Mouse (Mus musculus) heart, embryonic 14.5 days (tissue): ENCODE data around the gene Tpm3-rs7. TPM values are rescaled to one million over a fixed set of nuclear protein-coding genes. Genes with fewer than 3 reads are reported as not detected.
"Not testable (repeated sequence)": the region's sequence is repeated elsewhere in the genome, so short reads cannot be mapped to it uniquely, and the experiment has no call there.

Experiments used
- ATAC-seq: fragments of 200-750 bp; cut with Nextera tagmentation; 2 replicates; pipeline ENCODE4 v1.8.0; 2017; ENCODE audit warnings: low read depth, moderate TSS enrichment; ENCODE audit not compliant: insufficient number of reproducible peaks, insufficient read depth, low FRiP score
- H3K27ac ChIP-seq, 2 experiments: fragments of 200-500 bp in 1 of 2; fragments of 300-500 bp in 1 of 2; sonication (generic) in 1 of 2; replicated peaks in 1 of 2; 2 replicates each; pipeline ENCODE4 v1.5.1; 2012 to 2014; ENCODE audit warnings: low read depth in 2 of 2, low read length in 2 of 2, control low read depth in 1 of 2, mild to moderate bottlenecking in 1 of 2, mixed read lengths in 1 of 2; ENCODE audit not compliant: control insufficient read depth in 1 of 2, insufficient read depth in 1 of 2
- H3K27me3 ChIP-seq: fragments of 300-500 bp; sonication (generic); 2 replicates; pipeline ENCODE4 v1.6.1; 2014; ENCODE audit warnings: mild to moderate bottlenecking, low read length, control low read depth; ENCODE audit not compliant: control insufficient read depth, insufficient read depth
- H3K36me3 ChIP-seq: fragments of 300-500 bp; sonication (generic); 2 replicates; pipeline ENCODE4 v1.6.1; 2014; ENCODE audit warnings: mild to moderate bottlenecking, control low read depth, low read length, mixed read lengths; ENCODE audit not compliant: control insufficient read depth, insufficient read depth
- H3K4me1 ChIP-seq, 2 experiments: fragments of 200-500 bp in 1 of 2; fragments of 300-500 bp in 1 of 2; sonication (generic) in 1 of 2; 2 replicates each; pipeline ENCODE4 v1.6.1; 2012 to 2014; ENCODE audit warnings: low read length in 2 of 2, control low read depth in 1 of 2, mixed read lengths in 1 of 2; ENCODE audit not compliant: control insufficient read depth in 2 of 2, insufficient read depth in 2 of 2
- H3K4me2 ChIP-seq: fragments of 300-500 bp; sonication (generic); 2 replicates; pipeline ENCODE4 v1.6.1; 2014; ENCODE audit warnings: mild to moderate bottlenecking, low read length
- H3K4me3 ChIP-seq, 2 experiments: fragments of 200-500 bp in 1 of 2; fragments of 300-500 bp in 1 of 2; sonication (generic) in 1 of 2; 2 replicates each; pipeline ENCODE4 v1.5.1; 2012 to 2014; ENCODE audit warnings: low read length in 2 of 2, mild to moderate bottlenecking in 2 of 2, control low read depth in 1 of 2, low read depth in 1 of 2, moderate library complexity in 1 of 2; ENCODE audit not compliant: control insufficient read depth in 1 of 2, insufficient read depth in 1 of 2
- H3K9ac ChIP-seq: fragments of 300-500 bp; sonication (generic); 2 replicates; pipeline ENCODE4 v1.6.1; 2014; ENCODE audit warnings: mild to moderate bottlenecking, low read length
- H3K9me3 ChIP-seq: fragments of 300-500 bp; sonication (generic); 2 replicates; pipeline ENCODE4 v1.6.1; 2016; ENCODE audit warnings: low read length, control low read depth; ENCODE audit not compliant: control insufficient read depth
- WGBS: fragments of 180-500 bp; shearing (Covaris S2); extraction: QIAGEN DNeasy Blood & Tissue Kit; methylation state at CpG from one replicate; pipeline ENCODE4 v1.1.7; 2014; 5-methylcytosine and 5-hydroxymethylcytosine counted together
- polyA plus RNA-seq: library from polyadenylated mRNA; unstranded; fragments of >200 nt; fragmentation: Nextera tagmentation; extraction: Ambion mirVana; gene quantifications from 2 replicates; pipeline ENCODE4 v1.2.1, GENCODE M21; 2014

Gene Tpm3-rs7
- polyA plus RNA-seq, result 2.8 and 3.7 TPM in 2 replicates

- not testable (repeated sequence) for H3K4me2 ChIP-seq, H3K4me1 ChIP-seq
- 90% methylated on average over 16 of the region's 16 CpGs for WGBS
Measured at GRCm38 (mm10) chr14:113314499-113314898, at the start of gene Tpm3-rs7. TSS of gene Tpm3-rs7 (plus strand) at chr14:113314608.

GRCm38 (mm10) chr14:113317023-113317422, 2.6 kb downstream of the Tpm3-rs7 start:
- 55% methylated on average over 1 of the region's 1 CpGs for WGBS
- no peaks in the 10 kb centered on the region for H3K36me3 ChIP-seq
- H3K4me2 ChIP-seq, result no peak overlapping the region
- H3K9ac ChIP-seq, result no peak overlapping the region
- no peaks in the 10 kb centered on the region for H3K4me1 ChIP-seq
- no peak for ATAC-seq
- no peak overlapping the region for H3K4me3 ChIP-seq
- H3K27me3 ChIP-seq, result no peaks in the 10 kb centered on the region
- no peak overlapping the region for H3K27ac ChIP-seq
- H3K9me3 ChIP-seq, result no peaks in the 10 kb centered on the region

More at GRCm38 (mm10) chr14:113314499-113314898, at the start of gene Tpm3-rs7:
- not testable (repeated sequence) for H3K27me3 ChIP-seq, H3K4me3 ChIP-seq, H3K9me3 ChIP-seq, H3K36me3 ChIP-seq, H3K9ac ChIP-seq, ATAC-seq, H3K27ac ChIP-seq

- Histone ChIP-seq H3K36me3 (no peaks in the 10 kb centered on the region), H3K4me2 (no peak overlapping the region), H3K9me3 (peaks cover 6% of the 10 kb centered on the region), H3K9ac (no peak overlapping the region), H3K4me1 (no peaks in the 10 kb centered on the region), H3K27ac (no peak overlapping the region), H3K27me3 (no peaks in the 10 kb centered on the region), H3K4me3 (no peak overlapping the region)
- ATAC-seq, result no peak
- WGBS, result 67% methylated on average over 1 of the region's 1 CpGs
Measured at GRCm38 (mm10) chr14:113363361-113363760, 49.0 kb downstream of the Tpm3-rs7 start.
